Mouse (Mus musculus) G1E-ER4 (cell line): Measurements from ENCODE around the gene Spata33. TPM values are rescaled to one million over a fixed set of nuclear protein-coding genes. Genes with fewer than 3 reads are reported as not detected.

Source experiments
- GATA1 ChIP-seq: IDR thresholded peaks from one replicate; pipeline ENCODE4 v1.8.0; 2012; ENCODE audit warnings: low read length, inconsistent platforms
- polyA plus RNA-seq: library from polyadenylated mRNA; stranded (reverse); fragments of >175 nt; gene quantifications from 2 replicates; pipeline ENCODE4 v1.2.3, GENCODE M21; 2012

Gene Spata33
- polyA plus RNA-seq, 1 experiment = 0.54 TPM

DNA sequence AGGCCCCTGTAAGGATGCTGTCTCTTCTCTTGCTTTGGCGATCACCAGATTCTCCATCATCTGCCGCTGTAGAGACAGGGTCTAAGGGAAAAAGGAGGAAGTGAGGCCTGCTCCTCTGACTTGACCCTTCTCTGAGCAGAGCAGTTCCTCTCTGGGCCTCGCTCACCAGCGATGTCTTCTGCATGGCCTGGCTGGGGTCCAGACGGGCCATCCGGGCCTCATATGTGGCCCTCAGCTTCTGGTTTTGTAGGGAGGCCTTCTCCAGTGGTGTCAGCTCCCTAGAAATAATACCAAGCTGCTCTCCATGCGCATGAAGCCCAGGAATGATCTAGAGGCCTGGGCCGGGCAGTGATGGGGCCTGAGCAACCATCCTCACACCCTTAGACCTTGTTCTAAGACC, 36.0 kb downstream of the Spata33 start:
- no peak for TF ChIP-seq GATA1

DNA sequence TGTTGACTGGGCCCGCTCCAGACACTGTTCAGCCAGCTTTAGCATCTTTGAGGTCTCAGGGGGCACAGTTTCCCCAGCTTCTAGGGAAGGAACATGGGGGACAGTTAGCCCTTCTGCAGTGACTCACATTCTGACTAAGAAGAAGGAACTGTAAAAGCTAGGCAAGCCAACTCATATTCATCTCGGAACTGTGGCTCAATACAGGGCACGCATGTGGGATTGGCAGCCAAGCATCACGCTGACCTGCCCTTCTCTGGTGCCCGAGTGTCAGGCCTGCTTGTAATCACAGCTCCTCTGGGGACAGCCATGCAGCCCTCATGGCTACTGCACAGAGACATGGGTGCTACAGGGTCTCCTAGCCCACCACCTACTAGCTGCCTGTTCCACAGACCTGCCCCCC, 38.3 kb downstream of the Spata33 start:
- no peak for TF ChIP-seq GATA1

DNA sequence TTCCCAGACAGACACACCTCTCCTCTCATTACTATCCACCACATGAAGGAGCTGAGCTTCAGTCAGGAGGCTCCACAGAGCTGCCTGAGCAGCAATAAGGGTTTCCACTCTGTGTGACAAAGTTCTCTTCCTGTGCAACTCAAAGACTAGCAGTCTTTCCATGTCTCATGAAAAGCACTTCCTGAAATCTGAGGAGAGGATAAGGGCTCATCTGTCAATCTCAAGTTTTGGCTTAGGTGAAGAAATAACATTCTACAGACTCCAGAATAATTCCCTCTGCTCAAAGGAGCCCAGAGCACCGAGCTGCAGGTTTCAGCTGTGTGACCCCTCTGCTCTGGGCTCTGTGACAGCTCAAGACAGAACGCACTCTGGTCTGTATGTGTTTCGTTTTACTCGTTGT, 40.3 kb downstream of the Spata33 start:
- no peak for TF ChIP-seq GATA1

DNA sequence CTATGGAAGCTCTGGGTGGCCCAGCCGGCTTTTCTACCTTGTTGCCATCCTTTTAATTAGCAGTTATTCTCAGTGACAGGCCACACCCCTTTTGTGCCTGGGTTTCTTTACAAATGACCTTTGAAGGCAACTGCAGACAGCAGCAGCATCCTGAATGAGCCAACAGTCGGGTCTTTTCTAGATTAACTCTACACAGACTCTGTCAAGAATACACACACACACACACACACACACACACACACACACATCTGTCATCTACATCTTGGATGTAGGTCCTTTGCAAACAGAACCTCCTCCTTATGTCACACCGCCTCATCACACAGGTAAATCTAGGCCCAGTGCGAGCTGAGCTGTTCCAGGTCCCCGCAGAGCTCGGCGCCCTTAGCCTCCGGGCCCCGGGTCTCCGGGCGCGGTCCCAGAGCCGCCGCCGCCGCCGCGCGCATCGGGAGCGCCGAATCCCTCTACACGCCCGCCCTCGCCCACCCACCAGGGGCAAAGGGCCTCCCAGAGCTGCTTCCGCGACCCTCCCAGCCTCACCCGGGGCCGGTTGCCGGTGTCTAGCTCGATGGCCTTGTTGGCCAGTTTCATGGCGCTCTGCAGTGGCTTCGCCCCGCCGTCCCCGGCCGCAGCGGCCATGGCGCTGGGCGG, 40.9 kb downstream of the Spata33 start:
- TF ChIP-seq GATA1 = no peak

DNA sequence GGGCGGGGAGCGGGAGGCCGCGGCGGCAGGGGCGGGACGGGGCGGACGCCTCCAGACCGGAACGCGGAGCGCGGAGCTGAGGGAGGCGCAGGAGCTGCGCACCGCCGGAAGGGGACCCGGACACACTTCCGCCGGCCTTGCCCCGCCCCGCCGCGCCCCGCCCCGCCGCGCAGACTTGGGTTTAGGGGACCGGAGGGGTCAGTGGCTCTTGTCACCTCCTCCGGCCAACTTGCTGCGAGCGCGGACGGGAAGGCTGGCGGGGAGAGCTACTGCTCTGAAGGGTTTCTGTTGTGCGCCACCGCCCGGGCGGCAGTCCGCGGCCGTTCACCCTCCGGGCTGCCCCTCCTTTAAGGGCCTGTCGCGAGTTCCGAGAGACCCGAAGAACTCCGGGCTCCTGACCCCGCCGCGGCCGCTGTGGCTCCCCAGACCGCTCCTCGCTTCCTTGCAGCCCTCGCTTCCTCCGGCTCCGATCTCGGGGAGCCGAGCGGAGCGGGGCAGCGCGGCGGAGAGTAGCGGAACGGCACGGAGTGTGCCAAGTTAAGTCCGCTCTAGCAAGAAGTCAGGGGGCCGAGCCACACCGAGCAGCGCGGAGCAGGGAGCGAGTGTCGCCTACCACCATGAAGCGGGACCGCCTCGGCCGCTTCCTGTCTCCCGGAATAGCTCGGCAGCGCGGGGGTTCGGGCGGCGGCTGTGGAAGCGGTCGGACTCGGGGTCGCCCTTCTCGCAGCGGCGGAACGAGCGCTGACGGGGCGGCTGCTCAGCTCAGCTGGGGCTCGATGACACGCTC, 41.7 kb downstream of the Spata33 start, which contains the start of the genes Zfp276 and Vps9d1:
Zfp276 (plus strand) TSS at position 97 of the 787 bp plus-strand sequence.
Vps9d1 (minus strand) TSS at position 250 of the 787 bp plus-strand sequence.
- no peak for TF ChIP-seq GATA1

DNA sequence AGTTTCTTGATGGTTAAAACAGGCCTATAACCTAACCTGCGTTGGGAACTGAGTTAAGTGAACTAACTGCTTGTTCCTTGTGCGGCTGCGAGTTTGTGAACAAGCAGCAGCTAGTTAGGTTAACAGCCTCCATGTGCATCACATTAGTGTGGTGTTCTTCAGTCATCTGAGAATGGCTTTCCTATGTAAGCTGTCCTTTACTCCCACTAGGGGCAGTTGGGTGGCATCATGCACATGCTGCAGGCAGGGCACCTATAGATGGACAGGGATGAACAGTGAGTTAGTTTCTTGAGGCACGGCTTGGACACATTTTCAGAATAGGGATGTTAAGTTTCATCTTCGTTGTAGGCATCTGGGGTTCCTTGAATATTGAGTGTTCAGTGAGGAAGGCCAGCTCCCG, 42.5 kb downstream of the Spata33 start:
- TF ChIP-seq GATA1 = no peak

DNA sequence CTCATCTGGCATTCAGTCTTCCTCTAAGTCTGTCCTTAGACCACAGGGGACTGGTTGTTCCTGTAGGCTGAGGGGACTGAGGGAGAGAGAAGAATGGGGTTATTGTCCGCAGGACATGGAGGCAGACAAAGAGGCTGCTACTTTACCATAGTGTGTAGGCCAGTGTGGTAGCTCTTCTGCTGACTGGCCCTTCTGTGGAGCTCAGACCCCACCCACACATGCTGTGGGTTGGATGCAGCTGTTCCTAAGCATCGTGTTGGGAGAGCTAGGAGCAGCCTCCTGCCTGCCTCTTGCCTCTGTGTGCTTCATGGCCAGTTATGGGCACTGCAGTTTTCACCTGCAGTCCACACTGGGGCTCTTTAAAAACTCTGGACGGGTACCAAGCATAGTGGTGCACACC, 44.5 kb downstream of the Spata33 start:
- TF ChIP-seq GATA1 = no peak

DNA sequence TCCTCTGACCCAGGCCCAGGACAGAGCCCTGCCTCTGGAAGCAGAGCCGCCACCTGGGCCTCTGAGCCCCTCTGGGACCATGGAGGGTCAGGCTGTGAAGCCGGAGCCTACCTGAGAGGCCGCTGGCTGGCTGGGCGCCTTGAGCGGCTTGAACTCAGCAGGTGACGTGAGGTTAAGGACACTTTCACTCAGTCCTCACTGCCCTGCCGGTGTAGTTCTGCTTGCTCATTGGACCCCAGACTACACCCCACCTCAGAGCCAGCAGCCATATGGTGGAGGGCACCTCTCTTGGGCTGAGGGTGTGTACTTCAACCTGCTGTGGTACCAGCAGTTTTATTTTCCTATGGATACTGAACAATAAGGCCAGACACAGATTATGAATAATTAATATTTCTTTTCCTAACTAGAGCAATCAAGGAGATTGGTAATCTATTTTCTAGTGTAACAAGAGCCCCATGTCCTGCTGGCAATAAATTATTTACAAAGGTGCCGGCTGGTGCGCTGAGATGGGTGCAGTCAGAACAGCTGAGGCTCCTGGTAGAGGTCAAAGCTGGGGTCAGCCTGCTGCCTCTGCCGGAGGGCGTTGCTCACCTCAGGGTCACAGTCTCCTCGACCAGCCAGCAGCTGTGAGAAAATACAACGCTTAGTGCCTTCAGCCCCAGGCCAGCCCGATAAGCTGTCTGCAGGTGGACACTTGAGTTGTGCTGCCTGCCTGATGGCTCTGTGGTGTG, 55.5 kb downstream of the Spata33 start:
- no peak for TF ChIP-seq GATA1

DNA sequence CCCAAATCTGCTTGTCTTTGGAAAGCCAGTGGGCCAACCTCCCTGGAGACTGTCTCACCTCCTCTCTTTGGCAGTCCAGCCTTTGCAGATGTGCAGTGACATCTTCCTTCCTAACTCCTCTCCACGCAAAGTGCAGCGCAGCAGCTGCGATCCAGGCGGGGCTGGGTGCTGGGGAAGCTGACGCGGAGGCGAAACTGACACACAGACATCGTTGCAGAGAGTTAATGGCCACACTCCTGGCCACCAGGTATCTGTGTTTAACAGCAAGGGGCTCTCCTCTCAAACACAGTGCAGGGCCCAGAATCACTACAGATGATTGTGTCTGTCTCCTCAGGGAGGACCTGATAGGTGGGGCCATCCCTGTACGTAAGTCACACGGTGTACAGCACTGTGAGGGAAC, 58.5 kb downstream of the Spata33 start:
- TF ChIP-seq GATA1 = no peak

Other genes with a start within 250 kb of the Spata33 start
- 116 and 137 TPM in 2 replicates for gene Ankrd11, start 170.6 kb upstream of the Spata33 start, polyA plus RNA-seq
- gene Spg7, start 149.9 kb upstream of the Spata33 start, polyA plus RNA-seq = 42.9 and 50.3 TPM in 2 replicates
- gene Rpl13, start 110.5 kb upstream of the Spata33 start, polyA plus RNA-seq = 3,898 and 4,864 TPM in 2 replicates
- 15.3 and 20.9 TPM in 2 replicates for gene Cpne7, start 95.5 kb upstream of the Spata33 start, polyA plus RNA-seq
- gene Sult5a1, start 54.5 kb upstream of the Spata33 start, polyA plus RNA-seq = not detected in 2 replicates
- gene Dpep1, start 26.6 kb upstream of the Spata33 start, polyA plus RNA-seq = not detected in 2 replicates
- gene Chmp1a, start 69 bp upstream of the Spata33 start, polyA plus RNA-seq = 46.9 and 51.5 TPM in 2 replicates
- gene Cdk10, start 12.0 kb downstream of the Spata33 start, polyA plus RNA-seq = 69.4 and 91.1 TPM in 2 replicates
- 4.9 and 6.5 TPM in 2 replicates for gene Spata2l, start 23.4 kb downstream of the Spata33 start, polyA plus RNA-seq
- gene Zfp276, start 41.4 kb downstream of the Spata33 start, polyA plus RNA-seq = 7.1 and 8.6 TPM in 2 replicates
- 65.3 and 87.9 TPM in 2 replicates for gene Vps9d1, start 41.5 kb downstream of the Spata33 start, polyA plus RNA-seq
- 51.2 and 55.3 TPM in 2 replicates for gene Fanca, start 105.7 kb downstream of the Spata33 start, polyA plus RNA-seq
- gene Spire2, start 119.9 kb downstream of the Spata33 start, polyA plus RNA-seq = 0.22 and 0.26 TPM in 2 replicates
- gene Tcf25, start 160.9 kb downstream of the Spata33 start, polyA plus RNA-seq = 96.6 and 104 TPM in 2 replicates
- gene Mc1r, start 194.3 kb downstream of the Spata33 start, polyA plus RNA-seq = 0.02 and 0.03 TPM in 2 replicates
- gene Tubb3, start 198.6 kb downstream of the Spata33 start, polyA plus RNA-seq = 0.59 and 0.68 TPM in 2 replicates
- gene Def8, start 210.7 kb downstream of the Spata33 start, polyA plus RNA-seq = 6.4 and 13.0 TPM in 2 replicates